8 mouse cellular contexts compared by ENCODE assay signal in the genomic region with DNA sequence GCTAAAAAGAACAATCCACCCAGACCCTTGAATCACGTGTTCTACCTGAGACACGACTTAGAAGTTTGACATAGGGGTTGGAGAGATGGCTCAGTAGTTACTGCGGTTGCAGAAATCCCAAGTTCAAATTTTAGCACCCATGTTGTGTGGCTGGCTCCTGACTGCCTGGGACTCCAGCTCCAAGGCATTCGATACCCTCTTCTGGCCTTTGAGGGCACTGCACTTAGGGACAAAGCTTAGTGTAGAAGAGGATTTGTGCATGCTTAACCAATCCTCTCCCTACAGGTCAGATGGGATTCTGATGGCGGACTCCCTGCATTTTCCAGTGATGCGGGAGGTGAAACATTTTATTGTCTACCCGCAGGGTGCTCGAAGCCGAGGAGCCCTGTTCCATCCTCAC. TPM values are rescaled to one million over a fixed set of nuclear protein-coding genes. Genes with fewer than 3 reads are reported as not detected.
DNase-seq lines count a peak whose midpoint lies in the region; ATAC-seq and TF ChIP-seq lines count a peak whose summit lies in the region.

No protein-coding gene starts in this region.

- 81% methylated on average over 9 of the region's 9 CpGs for WGBS in forebrain, embryonic 13.5 days
- 83% methylated on average over 9 of the region's 9 CpGs for WGBS in forebrain, embryonic 10.5 days
- WGBS in embryonic facial prominence, embryonic 14.5 days: 85% methylated on average over 9 of the region's 9 CpGs
- 81% methylated on average over 9 of the region's 9 CpGs for WGBS in lung, adult 2 months

- H3K4me1 ChIP-seq in forebrain, embryonic 13.5 days: peaks cover 52% of the 10 kb centered on the region
- peaks cover 74% of the 10 kb centered on the region for H3K4me1 ChIP-seq in forebrain, embryonic 10.5 days
- peaks cover 12% of the 10 kb centered on the region for H3K4me1 ChIP-seq in embryonic facial prominence, embryonic 14.5 days (ENCODE audit: control insufficient read depth, insufficient read depth, low read length)
- H3K4me1 ChIP-seq in lung, adult 2 months (ENCODE audit: control insufficient read depth, insufficient read depth, low read length): peaks cover 2% of the 10 kb centered on the region; the same call in 1 of the 2 replicates

- H3K27ac ChIP-seq in forebrain, embryonic 13.5 days: no peak overlapping the region
- H3K27ac ChIP-seq in forebrain, embryonic 10.5 days: no peak overlapping the region
- H3K27ac ChIP-seq in embryonic facial prominence, embryonic 14.5 days (replicated peaks; ENCODE audit: low read depth, low read length): no peak overlapping the region

- no peak for DNase-seq in forebrain, embryonic 10.5 days (ENCODE audit: extremely low spot score, low spot score)
- DNase-seq in 3134 (ENCODE audit: extremely low read depth, insufficient read length, low spot score): peak; percentile 30
- DNase-seq in adrenal gland, adult 18-20 months (ENCODE audit: low spot score in 2 of 2): peak; percentile 24 to 43
- peak; percentile 17 for DNase-seq in embryonic facial prominence, embryonic 14.5 days (ENCODE audit: low spot score)
- DNase-seq in induced T-regulatory cell, adult 2 months (ENCODE audit: low read depth): peak; percentile 41
- peak; percentile 54 for DNase-seq in lung, adult 2 months
- DNase-seq in right cerebral cortex, postnatal 14 days: peak; percentile 67

- TF ChIP-seq POLR2A in lung, adult 2 months (IDR thresholded peaks at IDR 0.05; ENCODE audit: borderline replicate concordance, extremely low read depth, low read depth, low read length): no peak

- H3K9ac ChIP-seq in forebrain, embryonic 13.5 days: no peak overlapping the region
- H3K9ac ChIP-seq in embryonic facial prominence, embryonic 14.5 days (ENCODE audit: low read depth, low read length): no peak overlapping the region

- ATAC-seq in forebrain, embryonic 13.5 days: peak; percentile 13; the same call in 1 of the 2 replicates
- ATAC-seq in embryonic facial prominence, embryonic 14.5 days (ENCODE audit: low read depth): peak; percentile 46; the same call in 1 of the 2 replicates

- no peak overlapping the region for H3K4me2 ChIP-seq in forebrain, embryonic 13.5 days
- no peak overlapping the region for H3K4me2 ChIP-seq in embryonic facial prominence, embryonic 14.5 days (ENCODE audit: low read depth, low read length)

- H3K36me3 ChIP-seq in forebrain, embryonic 13.5 days (ENCODE audit: poor library complexity, severe bottlenecking): no peaks in the 10 kb centered on the region
- H3K36me3 ChIP-seq in forebrain, embryonic 10.5 days (replicated peaks): peaks cover 23% of the 10 kb centered on the region
- H3K36me3 ChIP-seq in embryonic facial prominence, embryonic 14.5 days (ENCODE audit: control insufficient read depth, insufficient read depth, low read length): no peaks in the 10 kb centered on the region

- no peaks in the 10 kb centered on the region for H3K9me3 ChIP-seq in forebrain, embryonic 13.5 days (replicated peaks)
- H3K9me3 ChIP-seq in forebrain, embryonic 10.5 days: no peaks in the 10 kb centered on the region
- H3K9me3 ChIP-seq in embryonic facial prominence, embryonic 14.5 days (ENCODE audit: control insufficient read depth, low read length): no peaks in the 10 kb centered on the region

- no peak overlapping the region for H3K4me3 ChIP-seq in forebrain, embryonic 13.5 days
- no peak overlapping the region for H3K4me3 ChIP-seq in forebrain, embryonic 10.5 days
- no peak overlapping the region for H3K4me3 ChIP-seq in embryonic facial prominence, embryonic 14.5 days (ENCODE audit: low read depth, low read length)
- no peak overlapping the region for H3K4me3 ChIP-seq in lung, adult 2 months (replicated peaks; ENCODE audit: extremely low read depth, low read depth, low read length)

- TF ChIP-seq CTCF in lung, adult 2 months (IDR thresholded peaks at IDR 0.05; ENCODE audit: insufficient read depth, low read length): peak; percentile 83

- H3K27me3 ChIP-seq in forebrain, embryonic 13.5 days: no peaks in the 10 kb centered on the region
- no peaks in the 10 kb centered on the region for H3K27me3 ChIP-seq in forebrain, embryonic 10.5 days (ENCODE audit: poor library complexity, severe bottlenecking)
- no peaks in the 10 kb centered on the region for H3K27me3 ChIP-seq in embryonic facial prominence, embryonic 14.5 days (replicated peaks; ENCODE audit: control insufficient read depth, insufficient read depth, low read length)

RNA-seq across cellular contexts. Expression of a gene that starts 15.6 kb away (rescaled TPM):
- 101 and 110 TPM in 2 replicates for polyA plus RNA-seq in forebrain, embryonic 13.5 days (2015; fragmentation: Nextera tagmentation; extraction: Ambion mirVana)
- 60.7 and 67.8 TPM in 2 replicates for polyA plus RNA-seq in forebrain, embryonic 10.5 days (2016; fragmentation: Nextera tagmentation; extraction: Ambion mirVana)
- 10 to 100 TPM; 10.8 to 17.3 TPM for total RNA-seq in adrenal gland, adult 18-20 months (2021)
- 14.4 and 15.5 TPM in 2 replicates for polyA plus RNA-seq in embryonic facial prominence, embryonic 14.5 days (2014; fragmentation: Nextera tagmentation; extraction: Ambion mirVana)
- 32.5 and 37.1 TPM in 2 replicates for polyA plus RNA-seq in lung, adult 2 months (2012; rRNA removed)
